Mouse (Mus musculus) CH12.LX (cell line): ENCODE measurements around the gene Kif6. TPM values are rescaled to one million over a fixed set of nuclear protein-coding genes. Genes with fewer than 3 reads are reported as not detected.

Experiments
- DNase-seq: peaks from one replicate; pipeline ENCODE4 v3.0.0-alpha.2; 2013; ENCODE audit errors: extremely low read depth
- H3K27ac ChIP-seq: 2 replicates; pipeline ENCODE4 v1.5.1; 2012; ENCODE audit warnings: low read depth, mild to moderate bottlenecking, control low read depth, moderate library complexity; ENCODE audit not compliant: insufficient read depth
- H3K27me3 ChIP-seq: replicated peaks from 2 replicates; pipeline ENCODE3; 2012; ENCODE audit warnings: inconsistent platforms
- H3K36me3 ChIP-seq, 2 experiments: replicated peaks in 1 of 2; 2 replicates each; pipeline versions ENCODE3 to v1.6.1; 2012; ENCODE audit warnings: inconsistent platforms in 1 of 2, low read length in 1 of 2, mild to moderate bottlenecking in 1 of 2, mixed read lengths in 1 of 2, moderate library complexity in 1 of 2; ENCODE audit not compliant: control insufficient read depth in 1 of 2, insufficient read depth in 1 of 2
- H3K4me1 ChIP-seq, 2 experiments: 2 replicates each; pipeline ENCODE4 v1.6.1; 2012; ENCODE audit warnings: inconsistent platforms in 1 of 2, moderate library complexity in 1 of 2; ENCODE audit not compliant: insufficient read depth in 2 of 2, control insufficient read depth in 1 of 2
- H3K4me2 ChIP-seq: 2 replicates; pipeline ENCODE4 v1.6.1; 2012; ENCODE audit warnings: low read depth, mild to moderate bottlenecking, control low read depth; ENCODE audit not compliant: poor library complexity, insufficient read depth, severe bottlenecking
- H3K4me3 ChIP-seq, 3 experiments: fragments of 150-350 bp in 1 of 3; sonication (generic) in 1 of 3; replicated peaks in 1 of 3; 2 replicates each; pipeline versions ENCODE3 to v1.5.1; 2011 to 2012; ENCODE audit warnings: low read depth in 2 of 3, low read length in 2 of 3, mild to moderate bottlenecking in 2 of 3, moderate library complexity in 2 of 3, control low read depth in 1 of 3, improper control_type of control experiment in 1 of 3, inconsistent platforms in 1 of 3, mixed read lengths in 1 of 3; ENCODE audit not compliant: poor library complexity in 1 of 3
- H3K79me2 ChIP-seq: replicated peaks from 2 replicates; pipeline ENCODE4 v1.6.1; 2012; ENCODE audit warnings: mild to moderate bottlenecking, moderate library complexity; ENCODE audit not compliant: control insufficient read depth, poor library complexity, insufficient read depth, severe bottlenecking; ENCODE audit errors: extremely low read depth
- H3K9ac ChIP-seq: 2 replicates; pipeline ENCODE4 v1.6.1; 2012; ENCODE audit warnings: low read depth, mild to moderate bottlenecking, control low read depth, moderate library complexity; ENCODE audit not compliant: insufficient read depth
- H3K9me3 ChIP-seq: replicated peaks from 2 replicates; pipeline ENCODE3; 2012; ENCODE audit warnings: low read length, inconsistent platforms, mixed read lengths
- CHD2 ChIP-seq: IDR thresholded peaks from 2 replicates; pipeline ENCODE4 v1.6.1; 2011; ENCODE audit warnings: low read length, improper control_type of control experiment
- CTCF ChIP-seq, 2 experiments: IDR thresholded peaks in 1 of 2; conservative IDR thresholded peaks in 1 of 2; 2 replicates each; pipeline ENCODE4 v1.5.1; 2011 to 2012; ENCODE audit warnings: low read depth in 2 of 2, low read length in 2 of 2, improper control_type of control experiment in 1 of 2, inconsistent platforms in 1 of 2, mild to moderate bottlenecking in 1 of 2, moderate library complexity in 1 of 2
- GABPA ChIP-seq: IDR thresholded peaks from 2 replicates; pipeline ENCODE4 v1.6.1; 2012; ENCODE audit warnings: low read depth, low read length, improper control_type of control experiment, inconsistent platforms; ENCODE audit not compliant: insufficient replicate concordance
- HCFC1 ChIP-seq: IDR thresholded peaks from 2 replicates; pipeline ENCODE4 v1.6.1; 2012; ENCODE audit warnings: low read depth, mild to moderate bottlenecking, inconsistent platforms, low read length, improper control_type of control experiment
- MAFK ChIP-seq: IDR thresholded peaks from 2 replicates; pipeline ENCODE4 v1.6.1; 2011; ENCODE audit warnings: low read length, improper control_type of control experiment; ENCODE audit not compliant: insufficient replicate concordance
- MAX ChIP-seq: IDR thresholded peaks from 2 replicates; pipeline ENCODE4 v1.6.1; 2011; ENCODE audit warnings: low read length, improper control_type of control experiment
- MAZ ChIP-seq: IDR thresholded peaks from 2 replicates; pipeline ENCODE4 v1.6.1; 2012; ENCODE audit warnings: low read depth, mild to moderate bottlenecking, inconsistent platforms, low read length, improper control_type of control experiment, moderate library complexity
- MEF2A ChIP-seq: IDR thresholded peaks from 2 replicates; pipeline ENCODE4 v1.6.1; 2014; ENCODE audit warnings: low read depth, mild to moderate bottlenecking, inconsistent platforms, low read length, improper control_type of control experiment, borderline replicate concordance
- MXI1 ChIP-seq: IDR thresholded peaks from 2 replicates; pipeline ENCODE4 v1.6.1; 2011; ENCODE audit warnings: mild to moderate bottlenecking, low read depth, low read length, improper control_type of control experiment
- MYC ChIP-seq: IDR thresholded peaks from 2 replicates; pipeline ENCODE4 v1.6.1; 2011; ENCODE audit warnings: low read depth, mild to moderate bottlenecking, improper control_type of control experiment, low read length
- NELFE ChIP-seq: IDR thresholded peaks from 2 replicates; pipeline ENCODE4 v1.6.1; 2011; ENCODE audit warnings: low read depth, low read length, improper control_type of control experiment
- PAX5 ChIP-seq: IDR thresholded peaks from 2 replicates; pipeline ENCODE4 v1.6.1; 2012; ENCODE audit warnings: low read length, inconsistent platforms, mixed read lengths
- POLR2A ChIP-seq: IDR thresholded peaks from 2 replicates; pipeline ENCODE4 v1.6.1; 2011; ENCODE audit warnings: low read depth, mild to moderate bottlenecking, improper control_type of control experiment, low read length
- POLR2AphosphoS2 ChIP-seq: IDR thresholded peaks from 2 replicates; pipeline ENCODE4 v1.6.1; 2011; ENCODE audit warnings: low read depth, low read length, improper control_type of control experiment
- RAD21 ChIP-seq: IDR thresholded peaks from 2 replicates; pipeline ENCODE4 v1.6.1; 2011; ENCODE audit warnings: low read depth, mild to moderate bottlenecking, low read length, improper control_type of control experiment, moderate library complexity
- RCOR1 ChIP-seq: conservative IDR thresholded peaks from 2 replicates; pipeline ENCODE4 v1.6.1; 2012; ENCODE audit warnings: low read depth, mild to moderate bottlenecking, inconsistent platforms, low read length, improper control_type of control experiment
- SMC3 ChIP-seq: IDR thresholded peaks from 2 replicates; pipeline ENCODE4 v1.6.1; 2011; ENCODE audit warnings: low read depth, low read length, improper control_type of control experiment
- TBP ChIP-seq: conservative IDR thresholded peaks from 2 replicates; pipeline ENCODE4 v1.6.1; 2011; ENCODE audit warnings: low read depth, low read length, improper control_type of control experiment
- ZC3H11A ChIP-seq: IDR thresholded peaks from 2 replicates; pipeline ENCODE4 v1.6.1; 2012; ENCODE audit warnings: low read depth, mild to moderate bottlenecking, inconsistent platforms, low read length, improper control_type of control experiment
- ZKSCAN1 ChIP-seq: IDR thresholded peaks from 2 replicates; pipeline ENCODE4 v1.6.1; 2012; ENCODE audit warnings: low read depth, inconsistent platforms, low read length, improper control_type of control experiment, borderline replicate concordance
- ZNF384 ChIP-seq: IDR thresholded peaks from 2 replicates; pipeline ENCODE4 v1.6.1; 2012; ENCODE audit warnings: low read depth, low read length, improper control_type of control experiment, inconsistent platforms
- dilution Hi-C: fragments of 300-500 bp; cut with MboI; formaldehyde crosslinking; loops from 2 replicates; pipeline ENCODE4 v1.14.3; 2020; ENCODE audit warnings: low sequenced_read_pairs; ENCODE audit not compliant: extremely low pct_unique_long_range_greater_than_20kb, extremely low pct_ligation_motif_present
- in situ Hi-C: fragments of 300-500 bp; cut with MboI; formaldehyde crosslinking; loops from 3 replicates; pipeline ENCODE4 v1.14.3; 2019; ENCODE audit warnings: low sequenced_read_pairs, low pct_ligation_motif_present, low pct_unique_long_range_greater_than_20kb, mixed read lengths
- polyA plus RNA-seq: library from polyadenylated mRNA; unstranded; fragments of >175 nt; gene quantifications from 2 replicates; pipeline ENCODE4 v1.2.1, GENCODE M21; 2012; ENCODE audit warnings: low read depth; ENCODE audit not compliant: insufficient read length
- total RNA-seq, 2 experiments: library from RNA; depleted of rRNA; stranded (reverse); fragments of 300-350 nt in 1 of 2; fragments of >200 nt in 1 of 2; gene quantifications; 2 replicates each; pipeline ENCODE4 v1.2.3; 2012 to 2014

The Kif6 gene
- total and polyA plus RNA-seq, 3 experiments, result not detected

DNA sequence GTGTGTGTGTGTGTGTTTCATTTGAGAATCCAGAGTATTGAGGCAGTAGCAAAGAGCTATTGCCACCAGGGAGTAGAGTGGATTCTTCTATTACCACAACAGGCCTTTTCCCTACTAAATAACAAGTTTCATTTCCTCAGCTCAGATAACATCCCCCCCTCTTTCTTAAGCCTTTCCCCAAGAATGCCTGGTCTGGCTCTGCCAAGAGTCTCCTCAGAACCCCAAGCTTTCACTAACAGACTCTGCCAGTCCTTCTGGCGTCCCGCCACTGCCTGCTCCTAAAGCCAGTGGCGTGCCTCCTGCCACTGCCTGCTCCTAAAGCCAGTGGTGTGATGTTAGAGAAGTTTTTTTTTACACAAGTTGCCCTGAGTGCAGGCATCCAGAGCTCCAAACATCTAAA is 164.6 kb downstream of the Kif6 start:
- no peak overlapping the region for H3K4me3 ChIP-seq
- no peaks in the 10 kb centered on the region for H3K9me3 ChIP-seq
- H3K27ac ChIP-seq, result no peak overlapping the region
- dilution Hi-C loops, result no loop called here
- H3K79me2 ChIP-seq, result no peaks in the 10 kb centered on the region
- DNase-seq, result no peak
- TF ChIP-seq RAD21 (no peak), POLR2AphosphoS2 (no peak), ZNF384 (no peak), MXI1 (no peak), TBP (no peak), ZKSCAN1 (no peak), NELFE (no peak), MAX (no peak), POLR2A (no peak), ZC3H11A (no peak), MAZ (no peak), SMC3 (no peak), HCFC1 (no peak), CTCF (conservative IDR thresholded peaks at IDR 0.05 in 1 of 2, IDR thresholded peaks at IDR 0.05 in 1 of 2; ENCODE audit: low read depth in 2 of 2, low read length in 2 of 2) (no peak), PAX5 (no peak), MYC (no peak)
- no peaks in the 10 kb centered on the region for H3K36me3 ChIP-seq
- H3K9ac ChIP-seq, result no peak overlapping the region
- in situ Hi-C loops, result no loop called here
- H3K4me1 ChIP-seq, result peaks cover 3 to 13% of the 10 kb centered on the region in 2 experiments
- no peak overlapping the region for H3K4me2 ChIP-seq
- H3K27me3 ChIP-seq, result no peaks in the 10 kb centered on the region

DNA sequence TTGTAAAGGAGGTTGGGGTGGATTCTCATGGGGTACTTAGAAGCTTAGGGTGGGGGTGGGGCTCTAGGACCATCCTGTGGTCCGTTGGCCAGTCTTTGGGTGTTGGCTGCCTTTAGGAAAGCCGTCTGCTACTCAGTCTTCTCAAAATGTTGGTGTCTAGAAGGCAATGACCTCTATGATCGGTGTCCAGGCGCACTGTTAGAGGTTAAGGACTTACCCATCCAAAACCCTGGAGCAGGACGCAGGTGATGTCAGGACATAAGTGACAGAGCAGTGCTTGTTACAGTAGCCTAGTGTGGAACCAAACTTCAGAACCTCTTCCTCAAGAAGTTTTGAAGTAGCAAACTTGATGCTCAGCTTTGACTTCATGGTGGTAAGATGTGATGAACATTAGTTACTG is 170.9 kb downstream of the Kif6 start:
- Histone ChIP-seq H3K27me3 (peaks cover 7% of the 10 kb centered on the region), H3K4me2 (no peak overlapping the region), H3K79me2 (no peaks in the 10 kb centered on the region), H3K4me3 (no peak overlapping the region), H3K27ac (no peak overlapping the region), H3K36me3 (no peaks in the 10 kb centered on the region), H3K9ac (no peak overlapping the region), H3K4me1 (0 out of 4 replicates have a peak, but pooled peaks cover 0 to 2% of the 10 kb centered on the region in 2 experiments), H3K9me3 (no peaks in the 10 kb centered on the region)
- DNase-seq, result no peak
- dilution Hi-C loops, result no loop called here
- TF ChIP-seq GABPA (no peak), MAFK (no peak), MEF2A (no peak), POLR2AphosphoS2 (no peak), MAX (no peak), ZKSCAN1 (no peak), RCOR1 (no peak), CHD2 (no peak), MAZ (no peak), ZNF384 (no peak)
- in situ Hi-C loops, result no loop called here
